Mouse (Mus musculus) heart, embryonic 10.5 days (tissue): ENCODE data around the gene Olfr926. TPM values are rescaled to one million over a fixed set of nuclear protein-coding genes. Genes with fewer than 3 reads are reported as not detected.
"Not testable (repeated sequence)": the region's sequence is repeated elsewhere in the genome, so short reads cannot be mapped to it uniquely, and the experiment has no call there.

Experiments used
- DNase-seq: peaks from one replicate; pipeline ENCODE4 v3.0.0-alpha.2; 2017; ENCODE audit warnings: low spot score
- H3K27ac ChIP-seq: fragments of 300-500 bp; sonication (generic); 2 replicates; pipeline ENCODE4 v1.5.1; 2016; ENCODE audit warnings: mild to moderate bottlenecking
- H3K27me3 ChIP-seq: fragments of 300-500 bp; sonication (generic); 2 replicates; pipeline ENCODE4 v1.6.1; 2016; ENCODE audit warnings: mild to moderate bottlenecking; ENCODE audit not compliant: poor library complexity, insufficient read depth, severe bottlenecking
- H3K36me3 ChIP-seq: fragments of 300-500 bp; sonication (generic); 2 replicates; pipeline ENCODE4 v1.6.1; 2016; ENCODE audit warnings: mild to moderate bottlenecking, moderate library complexity
- H3K4me1 ChIP-seq: fragments of 300-500 bp; sonication (generic); 2 replicates; pipeline ENCODE4 v1.6.1; 2016; ENCODE audit warnings: mild to moderate bottlenecking
- H3K4me3 ChIP-seq: fragments of 300-500 bp; sonication (generic); 2 replicates; pipeline ENCODE4 v1.5.1; 2016; ENCODE audit warnings: mild to moderate bottlenecking, moderate library complexity
- H3K9me3 ChIP-seq: fragments of 300-500 bp; sonication (generic); 2 replicates; pipeline ENCODE4 v1.6.1; 2016; ENCODE audit warnings: mild to moderate bottlenecking, moderate library complexity
- WGBS: fragments of 180-500 bp; shearing (Covaris S2); methylation state at CpG from one replicate; pipeline ENCODE4 v1.1.7; 2016; 5-methylcytosine and 5-hydroxymethylcytosine counted together
- polyA plus RNA-seq: library from polyadenylated mRNA; unstranded; fragments of >200 nt; fragmentation: Nextera tagmentation; extraction: Ambion mirVana; gene quantifications from 2 replicates; pipeline ENCODE4 v1.2.1, GENCODE M21; 2016

Gene Olfr926
- not detected in 2 replicates for polyA plus RNA-seq

GRCm38 (mm10) chr9:38876826-38877225 lies at the start of gene Olfr926:
Gene Olfr926 (plus strand): TSS chr9:38877126.
- Histone ChIP-seq H3K4me3 (no peak within 1 kb of the TSS), H3K9me3 (peaks cover 10% of the 10 kb centered on the region; the same call in 1 of the 2 replicates), H3K27ac (no peak within 1 kb of the TSS), H3K27me3 (no peaks in the 10 kb centered on the region), H3K36me3 (no peaks in the 10 kb centered on the region), H3K4me1 (no peaks in the 10 kb centered on the region)
- 68% methylated on average over 2 of the region's 2 CpGs for WGBS
- no peak for DNase-seq

GRCm38 (mm10) chr9:38833027-38833426 lies 43.9 kb upstream of the Olfr926 start:
- Histone ChIP-seq H3K36me3 (no peaks in the 10 kb centered on the region), H3K4me1 (no peaks in the 10 kb centered on the region), H3K4me3 (no peak overlapping the region), H3K27me3 (no peaks in the 10 kb centered on the region), H3K27ac (no peak overlapping the region), H3K9me3 (no peaks in the 10 kb centered on the region)
- peak; percentile 72 for DNase-seq
- 24% methylated on average over 2 of the region's 2 CpGs for WGBS

- Histone ChIP-seq H3K4me3 (no peak within 1 kb of the TSS), H3K27me3 (no peaks in the 10 kb centered on the region), H3K36me3 (no peaks in the 10 kb centered on the region), H3K9me3 (no peaks in the 10 kb centered on the region), H3K4me1 (no peaks in the 10 kb centered on the region), H3K27ac (no peak within 1 kb of the TSS)
- 83% methylated on average over 1 of the region's 1 CpGs for WGBS
- DNase-seq, result no peak
Measured at GRCm38 (mm10) chr9:38844149-38844548, 32.8 kb upstream of the Olfr926 start, which contains the start of gene Olfr924. Gene Olfr924 (plus strand): TSS chr9:38844449.

- H3K27ac ChIP-seq, result no peak within 1 kb of the TSS
- no peak within 1 kb of the TSS for H3K4me3 ChIP-seq
- no peak for DNase-seq
- no peaks in the 10 kb centered on the region for H3K36me3 ChIP-seq
- H3K27me3 ChIP-seq, result no peaks in the 10 kb centered on the region
- H3K4me1 ChIP-seq, result no peaks in the 10 kb centered on the region
- H3K9me3 ChIP-seq, result no peaks in the 10 kb centered on the region
Measured at GRCm38 (mm10) chr9:38854760-38855159, 22.2 kb upstream of the Olfr926 start, which contains the start of gene Olfr26. Gene Olfr26 (plus strand): TSS chr9:38855060.

GRCm38 (mm10) chr9:38874880-38875279 lies 2.0 kb upstream of the Olfr926 start:
- H3K27me3 ChIP-seq, H3K9me3 ChIP-seq, H3K27ac ChIP-seq, H3K36me3 ChIP-seq, DNase-seq, H3K4me3 ChIP-seq, H3K4me1 ChIP-seq: not testable (repeated sequence)
- WGBS, result 54% methylated on average over 2 of the region's 2 CpGs

Other genes with a start within 250 kb of the Olfr926 start
- gene Olfr916, start 217.3 kb upstream of the Olfr926 start, polyA plus RNA-seq, result not detected in 2 replicates
- gene Olfr917, start 211.3 kb upstream of the Olfr926 start, polyA plus RNA-seq, result not detected in 2 replicates
- not detected in 2 replicates for gene Olfr918, start 202.5 kb upstream of the Olfr926 start, polyA plus RNA-seq
- gene Olfr919, start 173.5 kb upstream of the Olfr926 start, polyA plus RNA-seq, result not detected in 2 replicates
- gene Vwa5a, start 158.9 kb upstream of the Olfr926 start, polyA plus RNA-seq, result 10.2 and 16.5 TPM in 2 replicates
- gene Olfr920, start 124.8 kb upstream of the Olfr926 start, polyA plus RNA-seq, result 0.03 TPM in 1 of 2 replicates, not detected in the other
- not detected in 2 replicates for gene Olfr921, start 104.1 kb upstream of the Olfr926 start, polyA plus RNA-seq
- gene Olfr922, start 62.5 kb upstream of the Olfr926 start, polyA plus RNA-seq, result not detected in 2 replicates
- not detected in 2 replicates for gene Olfr923, start 50.6 kb upstream of the Olfr926 start, polyA plus RNA-seq
- not detected in 2 replicates for gene Olfr924, start 32.7 kb upstream of the Olfr926 start, polyA plus RNA-seq
- not detected in 2 replicates for gene Olfr26, start 22.1 kb upstream of the Olfr926 start, polyA plus RNA-seq
- gene Olfr930, start 52.7 kb downstream of the Olfr926 start, polyA plus RNA-seq, result not detected in 2 replicates
- not detected in 2 replicates for gene Olfr933, start 95.2 kb downstream of the Olfr926 start, polyA plus RNA-seq
- not detected in 2 replicates for gene Olfr934, start 111.2 kb downstream of the Olfr926 start, polyA plus RNA-seq
- gene Olfr935, start 122.6 kb downstream of the Olfr926 start, polyA plus RNA-seq, result not detected in 2 replicates
- gene Olfr146, start 146.3 kb downstream of the Olfr926 start, polyA plus RNA-seq, result not detected in 2 replicates
- gene Olfr937, start 187.8 kb downstream of the Olfr926 start, polyA plus RNA-seq, result not detected in 2 replicates
- gene Olfr938, start 201.8 kb downstream of the Olfr926 start, polyA plus RNA-seq, result not detected in 2 replicates